Mouse (Mus musculus): Measurements from ENCODE around the gene Kif5c.

The Kif5c gene

GRCm38 (mm10) chr2:49671753-49672500 lies 52.8 kb downstream of the Kif5c start:
- no peak for DNase-seq (ENCODE audit: low read depth, low spot score)

- peak; percentile 96 for DNase-seq (ENCODE audit: low read depth, low spot score)
Measured at GRCm38 (mm10) chr2:49672501-49672874, 53.4 kb downstream of the Kif5c start.

- peak; percentile 81 for DNase-seq (ENCODE audit: low read depth, low spot score)
Measured at GRCm38 (mm10) chr2:49676020-49676419, 56.9 kb downstream of the Kif5c start.

- DNase-seq (ENCODE audit: low read depth, low spot score), result no peak
Measured at GRCm38 (mm10) chr2:49678386-49678785, 59.3 kb downstream of the Kif5c start.

GRCm38 (mm10) chr2:49679135-49679964 lies 60.3 kb downstream of the Kif5c start:
- DNase-seq (ENCODE audit: low read depth, low spot score), result no peak

GRCm38 (mm10) chr2:49682754-49683153 lies 63.7 kb downstream of the Kif5c start:
- peak; percentile 78 for DNase-seq (ENCODE audit: low read depth, low spot score)

GRCm38 (mm10) chr2:49684808-49685207 lies 65.7 kb downstream of the Kif5c start:
- DNase-seq (ENCODE audit: low read depth, low spot score), result no peak

GRCm38 (mm10) chr2:49690421-49690826 lies 71.3 kb downstream of the Kif5c start:
- no peak for DNase-seq (ENCODE audit: low read depth, low spot score)

GRCm38 (mm10) chr2:49691441-49691840 lies 72.3 kb downstream of the Kif5c start:
- peak; percentile 50 for DNase-seq (ENCODE audit: low read depth, low spot score)

- no peak for DNase-seq (ENCODE audit: low read depth, low spot score)
Measured at GRCm38 (mm10) chr2:49694727-49695126, 75.6 kb downstream of the Kif5c start.

- DNase-seq (ENCODE audit: low read depth, low spot score), result peak; percentile 74
Measured at GRCm38 (mm10) chr2:49695461-49695860, 76.4 kb downstream of the Kif5c start.

GRCm38 (mm10) chr2:49698851-49699250 lies 79.8 kb downstream of the Kif5c start:
- DNase-seq (ENCODE audit: low read depth, low spot score), result no peak

- no peak for DNase-seq (ENCODE audit: low read depth, low spot score)
Measured at GRCm38 (mm10) chr2:49700176-49700971, 81.3 kb downstream of the Kif5c start.

- DNase-seq (ENCODE audit: low read depth, low spot score), result peak; percentile 48
Measured at GRCm38 (mm10) chr2:49710223-49710622, 91.1 kb downstream of the Kif5c start.

GRCm38 (mm10) chr2:49711693-49712092 lies 92.6 kb downstream of the Kif5c start:
- DNase-seq (ENCODE audit: low read depth, low spot score), result peak; percentile 76

GRCm38 (mm10) chr2:49712336-49712887 lies 93.3 kb downstream of the Kif5c start:
- DNase-seq (ENCODE audit: low read depth, low spot score), result peak; percentile 72

- DNase-seq (ENCODE audit: low read depth, low spot score), result no peak
Measured at GRCm38 (mm10) chr2:49716490-49716889, 97.4 kb downstream of the Kif5c start.

- DNase-seq (ENCODE audit: low read depth, low spot score), result no peak
Measured at GRCm38 (mm10) chr2:49717437-49718116, 98.5 kb downstream of the Kif5c start.

- DNase-seq (ENCODE audit: low read depth, low spot score), result no peak
Measured at GRCm38 (mm10) chr2:49718492-49718891, 99.4 kb downstream of the Kif5c start.

GRCm38 (mm10) chr2:49718935-49719850 lies 100.1 kb downstream of the Kif5c start:
- DNase-seq (ENCODE audit: low read depth, low spot score), result no peak

All from brain, adult 2 months (tissue).